8 mouse cellular contexts compared by ENCODE assay signal in genomic region chrX:103026256-103027028, GRCm38 (mm10).
DNase-seq lines count a peak whose midpoint lies in the region; ATAC-seq lines count a peak whose summit lies in the region.

No protein-coding gene starts in this region.

- H3K4me2 ChIP-seq in embryonic facial prominence, embryonic 13.5 days = peak overlapping the region; percentile 50
- peak overlapping the region; percentile 46 for H3K4me2 ChIP-seq in hindbrain, embryonic 14.5 days (replicated peaks)
- peak overlapping the region; percentile 49 for H3K4me2 ChIP-seq in liver, embryonic 12.5 days

- WGBS in embryonic facial prominence, embryonic 13.5 days = 21% methylated on average over 22 of the region's 22 CpGs
- WGBS in hindbrain, embryonic 14.5 days = 16% methylated on average over 22 of the region's 22 CpGs
- WGBS in liver, embryonic 12.5 days (ENCODE audit: insufficient replicate concordance) = 11% methylated on average over 21 of the region's 22 CpGs

- no peaks in the 10 kb centered on the region for H3K36me3 ChIP-seq in erythroblast, embryonic 14.5 days (ENCODE audit: control insufficient read depth)
- no peaks in the 10 kb centered on the region for H3K36me3 ChIP-seq in embryonic facial prominence, embryonic 13.5 days
- H3K36me3 ChIP-seq in hindbrain, embryonic 14.5 days (replicated peaks; ENCODE audit: control insufficient read depth, insufficient read depth) = no peaks in the 10 kb centered on the region
- no peaks in the 10 kb centered on the region for H3K36me3 ChIP-seq in liver, embryonic 12.5 days

- peak overlapping the region; percentile 84 for H3K27ac ChIP-seq in embryonic facial prominence, embryonic 13.5 days
- no peak overlapping the region for H3K27ac ChIP-seq in hindbrain, embryonic 14.5 days
- no peak overlapping the region for H3K27ac ChIP-seq in liver, embryonic 12.5 days

- peak overlapping the region; percentile 67 for H3K9ac ChIP-seq in embryonic facial prominence, embryonic 13.5 days
- H3K9ac ChIP-seq in hindbrain, embryonic 14.5 days = no peak overlapping the region
- peak overlapping the region; percentile 31; the same call in 1 of the 2 replicates for H3K9ac ChIP-seq in liver, embryonic 12.5 days

- DNase-seq in hindbrain, embryonic 14.5 days (ENCODE audit: low spot score) = peak; percentile 66
- peak; percentile 63 for DNase-seq in neural tube, embryonic 10.5 days (ENCODE audit: extremely low spot score, low spot score)
- no peak for DNase-seq in c-Kit-positive CD71-positive TER-119-positive erythroid progenitor cells, embryonic 14.5 days (ENCODE audit: low spot score)
- DNase-seq in right cerebral cortex, adult 18-20 months = no peak

- H3K4me3 ChIP-seq in erythroblast, embryonic 14.5 days (replicated peaks) = peak overlapping the region; percentile 22
- peak overlapping the region; percentile 48 for H3K4me3 ChIP-seq in embryonic facial prominence, embryonic 13.5 days
- H3K4me3 ChIP-seq in hindbrain, embryonic 14.5 days (replicated peaks; ENCODE audit: low read length) = peak overlapping the region; percentile 23
- H3K4me3 ChIP-seq in liver, embryonic 12.5 days = peak overlapping the region; percentile 41

- H3K4me1 ChIP-seq in erythroblast, embryonic 14.5 days (ENCODE audit: control insufficient read depth) = no peaks in the 10 kb centered on the region
- no peaks in the 10 kb centered on the region for H3K4me1 ChIP-seq in embryonic facial prominence, embryonic 13.5 days
- H3K4me1 ChIP-seq in hindbrain, embryonic 14.5 days (replicated peaks; ENCODE audit: control insufficient read depth, insufficient read depth, low read length) = no peaks in the 10 kb centered on the region
- H3K4me1 ChIP-seq in liver, embryonic 12.5 days = no peaks in the 10 kb centered on the region

- peaks cover 2% of the 10 kb centered on the region; the same call in 1 of the 2 replicates for H3K27me3 ChIP-seq in erythroblast, embryonic 14.5 days (ENCODE audit: control insufficient read depth)
- peaks cover 11% of the 10 kb centered on the region for H3K27me3 ChIP-seq in embryonic facial prominence, embryonic 13.5 days
- 0 out of 2 replicates have a peak, but pooled peaks cover 5% of the 10 kb centered on the region for H3K27me3 ChIP-seq in hindbrain, embryonic 14.5 days (ENCODE audit: control insufficient read depth, insufficient read depth, low read length)
- H3K27me3 ChIP-seq in liver, embryonic 12.5 days (replicated peaks) = 0 out of 2 replicates have a peak, but pooled peaks cover 12% of the 10 kb centered on the region

- no peak for ATAC-seq in erythroblast, adult 5-6 weeks (replicated peaks; ENCODE audit: low FRiP score, poor library complexity, severe bottlenecking)
- peak; percentile 62; the same call in 1 of the 2 replicates for ATAC-seq in embryonic facial prominence, embryonic 13.5 days (ENCODE audit: insufficient number of reproducible peaks, insufficient read depth, low FRiP score, low TSS enrichment, low read depth)
- ATAC-seq in hindbrain, embryonic 14.5 days (ENCODE audit: low FRiP score) = peak; percentile 74; the same call in 1 of the 2 replicates
- no peak for ATAC-seq in liver, embryonic 12.5 days

- no peaks in the 10 kb centered on the region for H3K9me3 ChIP-seq in erythroblast, embryonic 14.5 days (ENCODE audit: control insufficient read depth, low read length)
- no peaks in the 10 kb centered on the region for H3K9me3 ChIP-seq in embryonic facial prominence, embryonic 13.5 days
- H3K9me3 ChIP-seq in hindbrain, embryonic 14.5 days (ENCODE audit: control insufficient read depth, low read length) = no peaks in the 10 kb centered on the region
- no peaks in the 10 kb centered on the region for H3K9me3 ChIP-seq in liver, embryonic 12.5 days (replicated peaks)

Comparison
In these comparisons a context has a peak if more than half of its experiments do, and no peak if none do; other contexts are left out.
1. ATAC-seq: peak in embryonic facial prominence, embryonic 13.5 days (single experiment) and hindbrain, embryonic 14.5 days (single experiment); none in erythroblast, adult 5-6 weeks (single experiment) and liver, embryonic 12.5 days (single experiment).
2. DNase-seq: peak in hindbrain, embryonic 14.5 days (single experiment) and neural tube, embryonic 10.5 days (single experiment); none in c-Kit-positive CD71-positive TER-119-positive erythroid progenitor cells, embryonic 14.5 days (single experiment) and right cerebral cortex, adult 18-20 months (single experiment).
3. Peak in every context shown above with its lines, with median percentiles within 50 percentile points of each other: H3K4me3 ChIP-seq and H3K4me2 ChIP-seq.